Mouse (Mus musculus): Measurements from ENCODE around the gene Igf1.

DNA sequence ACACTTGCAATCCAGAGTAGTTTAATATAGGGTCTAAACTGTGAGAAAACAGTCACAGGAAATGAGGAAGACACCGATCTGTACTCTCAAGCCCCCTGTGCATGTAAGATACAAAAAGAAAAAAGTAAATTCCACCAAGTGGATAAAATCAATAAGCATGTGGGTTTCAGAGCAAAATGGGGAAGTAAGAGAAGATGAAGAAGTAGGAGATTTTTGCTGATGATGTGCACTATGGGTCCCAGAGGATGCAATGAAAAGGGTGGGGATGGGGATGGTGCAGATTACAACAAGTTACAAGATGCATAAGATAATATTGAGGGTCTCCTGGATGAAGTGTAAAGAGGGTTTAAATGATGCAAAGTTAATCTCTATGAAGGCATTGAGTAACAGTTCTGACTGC lies 18.6 kb upstream of the Igf1 start:
- TF ChIP-seq CTCF (IDR thresholded peaks at IDR 0.05; ENCODE audit: borderline replicate concordance, insufficient read depth, low read length) (no peak), POLR2A (IDR thresholded peaks at IDR 0.05; ENCODE audit: low read depth, low read length) (no peak)

Measured in embryonic fibroblast, embryonic 13.5 days (primary cell).